Mouse (Mus musculus) heart, postnatal 0 days (tissue): ENCODE data around the gene Fgfr2.

Experiments
- CTCF ChIP-seq: IDR thresholded peaks from 2 replicates; pipeline ENCODE4 v1.5.1; 2016; ENCODE audit warnings: antibody characterized with exemption, control low read depth, low read depth
- EP300 ChIP-seq: IDR thresholded peaks from 2 replicates; pipeline ENCODE4 v1.6.1; 2016; ENCODE audit warnings: antibody characterized with exemption, low read depth

DNA sequence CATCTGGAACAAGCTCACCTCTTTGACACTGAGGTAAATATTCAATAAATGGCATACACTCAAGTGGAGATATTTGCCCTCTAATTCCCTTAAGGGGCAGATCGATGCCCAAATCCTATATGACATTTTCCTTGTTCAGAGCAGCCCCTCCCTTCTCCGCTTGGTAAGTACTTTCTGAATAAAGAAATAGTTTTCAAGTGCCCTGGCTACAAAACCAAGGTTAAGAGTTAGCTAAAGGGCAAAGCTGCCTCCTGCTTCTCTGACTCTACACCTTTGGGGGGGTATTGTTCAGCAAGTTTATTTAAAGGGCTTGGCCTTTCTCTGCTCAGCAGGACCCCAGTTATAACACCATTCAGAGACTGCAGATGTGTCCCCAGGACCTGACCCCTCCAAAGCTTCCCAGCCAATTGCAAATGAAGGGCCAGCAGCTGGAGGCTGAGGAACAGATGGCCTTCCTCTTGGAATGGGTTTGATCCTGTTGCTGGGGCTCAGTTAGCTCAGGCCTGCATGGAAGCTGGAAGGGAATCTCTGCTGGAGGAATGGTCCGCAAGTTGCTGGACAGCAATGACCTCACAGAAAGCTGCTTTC, 2871.1 kb downstream of the Fgfr2 start:
- TF ChIP-seq CTCF (no peak), EP300 (no peak)
